Mouse (Mus musculus) stomach, postnatal 0 days (tissue): ENCODE measurements at regions not wholly inside any gene's neighbourhood (a gene's known extent, or its start where the extent isn't known, plus 50 kb on each side); places are given as distances from the start of the nearest gene placed in this dataset.

ENCODE experiments used
- ATAC-seq: fragments of 200-750 bp; cut with Nextera tagmentation; 2 replicates; pipeline ENCODE4 v1.8.0; 2017; ENCODE audit not compliant: low FRiP score, low TSS enrichment
- DNase-seq: peaks from one replicate; pipeline ENCODE4 v3.0.0-alpha.2; 2016; ENCODE audit warnings: low spot score
- H3K27ac ChIP-seq: fragments of 300-500 bp; sonication (generic); replicated peaks from 2 replicates; pipeline ENCODE4 v1.5.1; 2014; ENCODE audit warnings: mild to moderate bottlenecking, control low read depth
- H3K27me3 ChIP-seq: fragments of 300-500 bp; sonication (generic); 2 replicates; pipeline ENCODE4 v1.6.1; 2014; ENCODE audit warnings: low read length; ENCODE audit not compliant: control insufficient read depth, insufficient read depth
- H3K36me3 ChIP-seq: fragments of 300-500 bp; sonication (generic); 2 replicates; pipeline ENCODE4 v1.6.1; 2014; ENCODE audit warnings: low read length, mixed read lengths; ENCODE audit not compliant: control insufficient read depth, insufficient read depth
- H3K4me1 ChIP-seq: fragments of 300-500 bp; sonication (generic); replicated peaks from 2 replicates; pipeline ENCODE4 v1.6.1; 2014; ENCODE audit warnings: antibody characterized with exemption; ENCODE audit not compliant: control insufficient read depth, insufficient read depth
- H3K4me2 ChIP-seq: fragments of 300-500 bp; sonication (generic); replicated peaks from 2 replicates; pipeline ENCODE4 v1.6.1; 2014; ENCODE audit warnings: low read depth, mild to moderate bottlenecking, control low read depth, moderate library complexity
- H3K4me3 ChIP-seq: fragments of 300-500 bp; sonication (generic); 2 replicates; pipeline ENCODE4 v1.5.1; 2014; ENCODE audit warnings: low read depth, low read length, control low read depth
- H3K9ac ChIP-seq: fragments of 300-500 bp; sonication (generic); 2 replicates; pipeline ENCODE4 v1.6.1; 2014; ENCODE audit warnings: mild to moderate bottlenecking, low read length, control low read depth, mixed read lengths
- H3K9me3 ChIP-seq: fragments of 300-500 bp; sonication (generic); 2 replicates; pipeline ENCODE4 v1.6.1; 2016; ENCODE audit warnings: low read length; ENCODE audit not compliant: control insufficient read depth
- CTCF ChIP-seq: IDR thresholded peaks from 2 replicates; pipeline ENCODE4 v1.5.1; 2016; ENCODE audit warnings: antibody characterized with exemption, low read depth, mild to moderate bottlenecking, moderate library complexity
- EP300 ChIP-seq: optimal IDR thresholded peaks from 2 replicates; pipeline ENCODE3; 2016; ENCODE audit warnings: antibody characterized with exemption
- WGBS: fragments of 180-500 bp; shearing (Covaris S2); extraction: QIAGEN DNeasy Blood & Tissue Kit; methylation state at CpG from one replicate; pipeline ENCODE4 v1.1.7; 2014; 5-methylcytosine and 5-hydroxymethylcytosine counted together

DNA sequence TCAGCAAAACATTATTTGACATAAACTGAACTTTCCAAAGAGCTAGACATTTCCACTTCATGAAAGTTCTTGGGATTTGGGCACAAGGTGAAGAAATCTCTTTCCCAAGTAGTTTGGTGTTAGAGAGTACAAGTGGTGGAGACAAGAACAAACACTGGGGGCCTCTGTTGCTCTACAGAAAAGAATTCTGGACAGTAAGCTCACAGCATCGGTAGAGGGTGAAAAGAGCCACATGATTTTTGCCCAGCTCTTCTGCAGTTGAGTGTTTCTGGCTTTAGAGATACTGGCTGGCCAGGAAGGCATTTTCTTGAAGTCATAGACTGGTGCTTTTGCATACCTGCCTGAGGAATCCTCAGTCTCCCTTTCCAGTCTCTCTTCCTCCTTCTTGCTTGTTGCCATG lies 127.8 kb downstream of the Stk31 start:
- ATAC-seq, result no peak
- no peak for TF ChIP-seq EP300
- peak; percentile 66 for TF ChIP-seq CTCF
- H3K27ac ChIP-seq, result no peak overlapping the region
- H3K4me2 ChIP-seq, result no peak overlapping the region
- no peaks in the 10 kb centered on the region for H3K9me3 ChIP-seq
- 10% methylated on average over 1 of the region's 1 CpGs for WGBS
- no peak for DNase-seq
- H3K9ac ChIP-seq, result no peak overlapping the region
- H3K4me3 ChIP-seq, result no peak overlapping the region
- H3K4me1 ChIP-seq, result no peaks in the 10 kb centered on the region
- no peaks in the 10 kb centered on the region for H3K27me3 ChIP-seq
- no peaks in the 10 kb centered on the region for H3K36me3 ChIP-seq

DNA sequence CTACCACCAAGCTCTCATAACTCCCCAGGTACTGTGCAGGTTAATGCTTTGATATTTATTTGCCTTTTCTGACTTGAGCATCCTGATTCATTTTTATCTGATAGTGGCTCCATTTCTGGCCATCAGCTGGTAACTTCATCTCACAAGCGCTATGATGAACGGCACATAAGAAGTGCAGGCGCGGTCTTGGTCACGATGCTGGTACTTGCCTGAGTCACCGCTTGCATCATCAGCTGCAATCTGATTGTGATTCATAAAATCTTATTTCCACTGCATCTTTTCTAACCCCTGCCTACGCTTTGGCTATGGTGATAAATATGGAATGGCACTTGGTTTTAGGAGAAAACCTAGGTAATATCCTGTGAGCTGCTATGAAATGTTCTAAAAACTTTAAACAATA lies 128.3 kb downstream of the Stk31 start:
- Histone ChIP-seq H3K4me1 (no peaks in the 10 kb centered on the region), H3K9ac (no peak overlapping the region), H3K9me3 (no peaks in the 10 kb centered on the region), H3K4me3 (no peak overlapping the region), H3K36me3 (no peaks in the 10 kb centered on the region), H3K27me3 (no peaks in the 10 kb centered on the region), H3K27ac (no peak overlapping the region), H3K4me2 (no peak overlapping the region)
- ATAC-seq (no peak), DNase-seq (no peak)
- WGBS, result 88% methylated on average over 7 of the region's 7 CpGs
- TF ChIP-seq CTCF, result no peak
- TF ChIP-seq EP300, result no peak

DNA sequence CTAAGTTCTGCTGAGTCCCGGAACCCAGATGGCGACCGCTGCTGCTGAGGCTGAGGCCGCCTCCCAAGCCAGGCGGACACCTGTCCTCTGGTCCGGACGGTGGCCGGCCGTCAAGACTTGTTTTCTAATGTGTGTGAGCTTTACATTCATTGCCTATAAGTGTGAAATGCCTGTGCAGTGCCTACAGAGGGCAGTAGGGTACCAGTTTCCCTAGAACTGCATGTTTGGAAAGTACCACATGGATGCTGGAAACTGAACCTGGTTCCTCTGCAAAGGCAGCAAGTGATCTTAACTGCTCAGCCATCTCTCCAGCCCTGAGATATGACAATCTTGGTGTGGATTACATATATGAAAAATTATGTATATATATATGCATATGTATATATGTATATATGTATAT lies 138.6 kb downstream of the Stk31 start:
- DNase-seq (no peak), ATAC-seq (no peak)
- no peaks in the 10 kb centered on the region for H3K36me3 ChIP-seq
- 90% methylated on average over 6 of the region's 9 CpGs for WGBS
- TF ChIP-seq CTCF (peak; percentile 45; the same call in 1 of the 2 replicates), EP300 (no peak)
- H3K4me2 ChIP-seq, result no peak overlapping the region
- no peaks in the 10 kb centered on the region for H3K9me3 ChIP-seq
- H3K4me3 ChIP-seq, result no peak overlapping the region
- H3K4me1 ChIP-seq, result no peaks in the 10 kb centered on the region
- no peak overlapping the region for H3K9ac ChIP-seq
- H3K27ac ChIP-seq, result no peak overlapping the region
- no peaks in the 10 kb centered on the region for H3K27me3 ChIP-seq

DNA sequence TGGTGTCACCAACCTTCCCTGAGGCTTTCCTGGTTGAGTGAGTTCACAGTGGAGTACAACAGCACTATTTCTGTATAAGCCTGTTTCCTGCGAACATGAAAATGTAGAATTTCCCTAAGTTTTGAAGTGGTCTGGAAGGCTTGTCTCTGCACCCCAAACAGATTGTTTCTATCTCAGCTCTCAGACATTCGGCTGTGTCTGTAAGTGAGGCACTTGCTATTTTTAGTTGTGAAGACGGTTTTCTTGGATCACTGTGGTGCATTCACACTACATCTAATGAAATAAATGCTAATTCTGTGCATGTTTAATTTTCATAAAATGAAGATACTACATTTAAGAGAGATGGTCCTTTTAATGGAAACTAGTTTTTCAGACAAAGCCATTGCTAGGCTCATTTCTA lies 139.1 kb downstream of the Stk31 start:
- TF ChIP-seq CTCF (no peak), EP300 (no peak)
- no peaks in the 10 kb centered on the region for H3K9me3 ChIP-seq
- no peak overlapping the region for H3K27ac ChIP-seq
- no peak overlapping the region for H3K9ac ChIP-seq
- no peaks in the 10 kb centered on the region for H3K27me3 ChIP-seq
- H3K36me3 ChIP-seq, result no peaks in the 10 kb centered on the region
- ATAC-seq, result no peak
- H3K4me2 ChIP-seq, result no peak overlapping the region
- H3K4me1 ChIP-seq, result no peaks in the 10 kb centered on the region
- WGBS, result 67% methylated on average over 3 of the region's 3 CpGs
- no peak overlapping the region for H3K4me3 ChIP-seq
- DNase-seq, result no peak

DNA sequence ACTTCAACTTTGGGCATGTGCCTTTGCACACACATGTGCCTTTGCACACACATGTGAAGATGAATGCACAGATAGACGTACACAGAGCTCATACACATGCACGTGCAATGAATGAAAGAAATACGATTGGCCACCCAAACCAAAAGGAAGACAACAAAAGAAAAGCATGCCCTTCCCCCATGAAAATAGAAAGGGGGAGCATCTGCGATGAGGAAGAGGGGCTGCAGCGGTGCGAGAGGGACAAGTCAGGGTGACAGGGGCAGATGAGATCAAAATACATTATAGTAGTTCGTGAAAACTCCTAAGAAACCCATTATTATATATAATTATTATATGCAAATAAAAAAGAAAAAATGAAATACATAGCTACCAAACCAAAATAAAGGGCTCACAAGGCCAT lies 149.5 kb downstream of the Stk31 start:
- H3K27ac ChIP-seq, result no peak overlapping the region
- H3K4me1 ChIP-seq, result no peaks in the 10 kb centered on the region
- TF ChIP-seq EP300 (no peak), CTCF (no peak)
- H3K9ac ChIP-seq, result no peak overlapping the region
- no peaks in the 10 kb centered on the region for H3K36me3 ChIP-seq
- DNase-seq (no peak), ATAC-seq (no peak)
- H3K4me3 ChIP-seq, result no peak overlapping the region
- H3K27me3 ChIP-seq, result no peaks in the 10 kb centered on the region
- H3K4me2 ChIP-seq, result no peak overlapping the region
- WGBS, result 91% methylated on average over 7 of the region's 7 CpGs
- H3K9me3 ChIP-seq, result no peaks in the 10 kb centered on the region

DNA sequence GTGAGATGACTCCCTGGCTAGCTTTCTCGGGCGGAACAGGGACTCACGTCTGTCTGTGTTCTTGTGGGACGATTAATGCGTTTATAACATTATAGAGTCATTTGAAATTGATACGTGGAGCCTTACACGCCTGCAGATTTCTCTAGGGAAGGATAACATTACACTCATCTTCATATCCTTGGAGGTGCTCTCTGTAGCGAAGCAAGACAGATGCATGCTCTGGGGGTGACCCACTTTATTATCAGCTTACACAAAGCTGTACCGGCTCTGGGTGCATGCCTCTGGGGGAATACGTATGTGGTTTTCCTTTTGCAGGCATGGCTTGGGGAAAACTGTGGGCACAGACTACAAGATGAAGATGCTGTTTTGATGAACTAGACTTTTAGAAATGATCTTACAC lies 159.7 kb downstream of the Stk31 start:
- Histone ChIP-seq H3K27me3 (no peaks in the 10 kb centered on the region), H3K4me3 (no peak overlapping the region), H3K4me2 (no peak overlapping the region), H3K4me1 (no peaks in the 10 kb centered on the region), H3K9ac (no peak overlapping the region), H3K9me3 (no peaks in the 10 kb centered on the region), H3K36me3 (no peaks in the 10 kb centered on the region), H3K27ac (no peak overlapping the region)
- TF ChIP-seq CTCF (no peak), EP300 (no peak)
- 76% methylated on average over 10 of the region's 10 CpGs for WGBS
- no peak for DNase-seq
- ATAC-seq, result no peak
